Mouse (Mus musculus) skeletal muscle tissue, adult 2 months (tissue): ENCODE data around the gene Ehhadh.
"Not testable (repeated sequence)": the region's sequence is repeated elsewhere in the genome, so short reads cannot be mapped to it uniquely, and the experiment has no call there.

Experiments
- DNase-seq: peaks from one replicate; pipeline ENCODE4 v3.0.0-alpha.2; 2012; ENCODE audit warnings: low read depth, low spot score

Ehhadh gene

GRCm38 (mm10) chr16:21794697-21795045, 7.1 kb upstream of the Ehhadh start:
- DNase-seq: no peak

GRCm38 (mm10) chr16:21793875-21794696, 6.5 kb upstream of the Ehhadh start, which contains the start of gene Map3k13:
TSS of gene Map3k13 (plus strand) at chr16:21794346.
- peak; percentile 93 for DNase-seq

GRCm38 (mm10) chr16:21793080-21793810, 5.6 kb upstream of the Ehhadh start:
- DNase-seq: not testable (repeated sequence)

- no peak for DNase-seq
Observed at GRCm38 (mm10) chr16:21791779-21792178, 4.2 kb upstream of the Ehhadh start.

DNA sequence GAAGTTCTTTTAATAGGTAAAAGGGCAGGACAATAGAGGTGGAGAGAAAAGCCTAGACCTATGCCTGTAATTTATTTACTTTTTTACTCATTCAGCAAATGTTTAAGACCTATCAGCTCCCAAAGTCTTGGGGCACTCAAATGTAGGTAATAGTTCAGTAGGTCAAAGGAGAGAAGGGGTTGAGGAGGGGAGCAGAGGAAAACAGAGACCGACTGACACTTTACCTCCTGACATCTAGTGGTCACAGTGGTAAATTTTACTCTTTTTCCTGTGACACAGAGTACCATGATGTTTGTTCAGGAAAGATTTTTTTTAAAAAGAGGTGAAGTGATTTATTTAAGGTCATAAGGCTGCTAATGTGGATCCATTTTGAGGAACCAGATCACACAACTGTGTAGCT, 2.9 kb upstream of the Ehhadh start:
- no peak for DNase-seq

DNA sequence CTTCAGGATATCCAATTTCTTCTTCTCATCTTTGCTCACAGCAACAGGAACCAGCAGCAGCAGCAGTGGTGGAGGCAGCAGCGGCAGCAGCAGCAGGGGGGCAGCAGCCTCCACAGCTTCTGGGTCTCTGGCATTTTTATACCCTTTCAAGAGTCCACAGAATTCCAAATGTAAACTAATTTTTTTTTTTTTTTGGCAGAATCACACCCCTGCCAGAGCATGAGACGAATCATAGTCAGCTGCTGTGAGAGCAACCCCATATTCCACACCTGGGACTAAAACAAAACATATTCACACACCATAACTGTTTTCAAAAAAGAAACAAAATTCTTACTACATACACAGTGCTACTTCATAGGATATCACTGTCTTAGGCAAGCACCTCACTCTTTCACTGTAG, 1.6 kb upstream of the Ehhadh start:
- DNase-seq: no peak

DNA sequence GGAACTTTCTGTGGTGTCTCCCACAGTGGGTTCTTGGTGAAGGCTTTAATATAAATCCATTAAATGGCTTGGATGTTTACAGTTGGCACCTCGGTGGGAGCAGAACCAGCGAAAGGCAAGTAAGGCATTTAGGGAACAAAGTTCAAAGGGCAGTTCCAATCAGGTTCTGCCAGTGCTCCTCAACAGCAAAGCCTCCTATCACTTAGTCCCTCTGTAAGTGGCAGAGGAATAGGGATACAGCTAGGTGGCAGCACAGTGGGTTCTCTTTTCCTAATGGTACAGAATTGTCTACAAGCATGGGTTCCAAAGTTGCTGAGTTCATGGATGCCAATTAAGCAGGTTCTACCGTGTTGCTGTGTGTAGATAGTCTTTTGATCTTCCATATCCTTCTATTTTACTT, 974 bp upstream of the Ehhadh start:
- no peak for DNase-seq

GRCm38 (mm10) chr16:21786317-21786716, 1.3 kb downstream of the Ehhadh start:
- no peak for DNase-seq

DNA sequence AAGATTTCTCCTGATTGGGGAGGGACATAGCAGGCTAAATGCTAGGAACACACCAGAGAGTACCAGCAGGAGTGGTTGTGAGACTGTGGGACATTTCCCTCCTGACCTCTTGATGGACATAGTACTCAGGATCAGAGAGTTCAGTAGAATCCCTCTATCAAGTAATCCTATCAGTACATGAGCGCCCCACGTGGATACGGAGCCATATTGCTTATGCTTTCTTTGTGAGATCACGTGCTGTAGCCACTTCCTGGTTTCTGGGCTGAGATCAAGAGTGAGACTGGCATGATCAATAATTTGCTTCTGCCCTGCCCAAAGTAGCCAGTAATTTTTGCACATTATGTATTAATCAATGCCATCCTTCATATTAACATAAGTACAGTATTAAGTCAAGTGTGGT, 2.6 kb downstream of the Ehhadh start:
- DNase-seq: no peak

DNA sequence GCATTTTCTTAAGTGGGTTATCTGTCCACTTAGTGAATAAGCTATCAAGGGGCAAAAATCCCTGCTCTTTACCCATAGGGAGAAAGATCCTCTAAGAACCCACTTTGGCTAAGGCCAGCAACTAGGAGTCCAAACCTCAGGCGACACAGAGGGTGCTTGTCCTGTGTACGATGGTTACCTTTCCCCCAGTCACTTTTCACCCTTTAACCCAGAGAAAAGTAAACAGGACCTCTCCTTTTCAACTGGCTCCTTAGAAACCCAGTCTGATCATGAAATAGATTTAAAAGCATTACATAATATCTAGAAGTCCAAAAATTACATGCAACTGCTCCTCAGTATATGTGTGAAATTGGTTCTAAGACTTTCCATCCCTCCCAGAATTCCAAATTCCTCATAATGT, 4.8 kb downstream of the Ehhadh start:
- no peak for DNase-seq

- no peak for DNase-seq
Observed at GRCm38 (mm10) chr16:21781895-21782294, 5.7 kb downstream of the Ehhadh start.

DNA sequence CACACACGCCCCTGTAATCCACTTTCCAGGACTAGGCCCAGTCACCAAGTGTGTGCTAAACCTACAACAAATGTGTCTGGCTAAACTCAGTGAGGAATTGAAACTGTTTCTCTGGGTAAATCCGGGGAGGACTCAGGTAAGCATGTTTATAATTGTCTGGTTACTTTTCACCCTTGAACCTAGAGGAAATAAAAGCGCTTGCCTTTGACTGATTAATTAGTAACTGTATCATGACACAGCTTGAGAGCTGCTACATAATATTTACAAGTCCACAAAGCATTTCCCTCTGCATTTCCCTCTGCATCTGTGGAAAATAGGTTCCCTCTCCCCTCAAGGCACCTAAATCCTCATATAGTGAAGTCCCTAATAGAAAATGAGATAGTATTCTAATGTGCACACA, 6.3 kb downstream of the Ehhadh start:
- DNase-seq: no peak

- no peak for DNase-seq
Observed at GRCm38 (mm10) chr16:21779149-21779548, 8.5 kb downstream of the Ehhadh start.

DNA sequence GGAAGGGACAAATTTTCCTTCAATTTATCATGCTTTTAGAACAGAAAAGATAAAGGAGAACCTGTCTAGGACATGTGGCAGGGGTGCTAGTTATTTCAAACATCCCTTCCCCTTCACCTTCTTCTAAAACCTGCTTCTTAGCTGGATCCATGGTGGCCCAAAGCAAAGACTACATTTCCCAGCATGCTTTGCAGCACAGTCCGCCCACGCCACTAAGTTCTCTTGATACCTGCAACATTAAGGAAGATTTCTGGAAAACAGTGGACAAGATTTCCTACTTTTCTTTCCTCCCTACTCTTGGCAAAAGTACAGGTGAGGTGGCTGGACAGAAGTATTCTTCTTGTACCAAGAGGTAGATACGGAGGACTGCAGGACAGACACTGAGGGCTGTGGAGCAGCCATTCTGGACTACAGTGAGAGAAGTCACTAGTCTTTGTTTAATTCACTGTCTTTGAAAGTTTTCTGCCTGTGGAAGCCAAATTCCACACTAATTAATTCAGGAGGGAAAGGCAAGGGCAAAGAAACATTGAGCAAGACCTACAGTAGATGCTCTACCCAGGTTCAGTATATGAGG, 9.2 kb downstream of the Ehhadh start:
- no peak for DNase-seq

DNA sequence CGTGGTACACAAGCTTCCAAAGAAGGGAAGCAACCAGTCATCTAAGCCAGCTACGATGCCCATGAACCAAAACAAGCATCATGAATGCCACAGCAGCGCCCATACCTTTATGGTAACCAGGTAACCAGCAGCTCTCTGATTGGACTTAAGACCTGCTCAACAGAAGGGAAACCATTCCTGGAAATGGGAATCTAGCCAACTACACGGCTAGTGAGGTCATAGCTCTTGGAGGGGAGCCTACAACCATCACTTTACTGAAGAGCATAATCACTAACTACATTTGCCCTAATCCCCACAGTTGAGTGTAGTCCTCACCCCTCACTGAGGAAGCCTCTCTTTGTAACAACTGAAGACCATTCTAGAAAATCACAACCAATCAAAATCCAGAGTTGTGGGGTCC, 12.9 kb downstream of the Ehhadh start:
- no peak for DNase-seq

DNA sequence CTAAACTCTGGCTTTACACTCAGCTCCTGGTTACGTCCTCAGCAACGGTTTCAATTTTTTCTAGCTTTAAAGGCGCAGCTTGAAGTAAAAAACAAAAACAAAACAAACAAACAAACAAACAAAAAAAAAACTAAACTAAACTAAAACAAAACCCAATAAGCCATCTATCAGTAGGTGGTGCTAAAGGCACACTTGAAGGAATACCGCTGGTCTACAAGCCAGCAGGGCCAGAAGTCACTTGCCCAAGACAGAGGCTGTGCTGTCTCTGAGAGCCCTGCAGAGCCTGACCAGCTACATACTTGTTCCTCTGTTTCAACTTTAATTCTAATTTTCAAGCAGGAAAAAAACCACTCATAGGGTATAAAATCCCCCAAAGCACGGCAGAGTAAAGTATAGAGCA, 17.9 kb downstream of the Ehhadh start:
- DNase-seq: no peak

- DNase-seq: no peak
Observed at GRCm38 (mm10) chr16:21768255-21768654, 19.4 kb downstream of the Ehhadh start.

DNA sequence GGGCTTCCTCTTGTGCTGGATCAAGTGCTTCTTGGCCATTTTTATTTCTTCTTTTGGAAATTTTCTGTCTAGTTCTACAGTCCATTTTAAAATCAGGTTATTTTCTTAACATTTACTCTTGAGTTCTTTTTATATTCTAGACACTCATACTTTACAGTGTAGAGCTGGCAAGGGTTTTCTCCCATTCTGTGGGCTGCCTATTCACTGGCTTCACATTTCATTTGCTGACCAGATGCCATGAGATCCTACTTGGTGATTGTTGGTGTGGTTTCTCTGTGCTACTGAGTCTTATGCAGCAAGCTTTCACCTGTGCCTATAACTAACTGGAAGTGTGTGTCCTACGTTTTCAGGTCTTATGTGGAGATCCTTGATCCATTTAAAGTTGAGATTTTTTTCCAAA, 29.2 kb downstream of the Ehhadh start:
- DNase-seq: no peak

- DNase-seq: no peak
Observed at GRCm38 (mm10) chr16:21743401-21743800, 44.2 kb downstream of the Ehhadh start.

- DNase-seq: no peak
Observed at GRCm38 (mm10) chr16:21742898-21743297, 44.7 kb downstream of the Ehhadh start.

GRCm38 (mm10) chr16:21742191-21742870, 45.3 kb downstream of the Ehhadh start:
- DNase-seq: no peak

- DNase-seq: no peak
Observed at GRCm38 (mm10) chr16:21741542-21741941, 46.1 kb downstream of the Ehhadh start.
